Mouse (Mus musculus) stomach, embryonic 14.5 days (tissue): ENCODE data around the gene Syngr2. TPM values are rescaled to one million over a fixed set of nuclear protein-coding genes. Genes with fewer than 3 reads are reported as not detected.

ENCODE experiments used
- ATAC-seq: fragments of 200-750 bp; cut with Nextera tagmentation; 2 replicates; pipeline ENCODE4 v1.8.0; 2017; ENCODE audit warnings: low read depth, moderate TSS enrichment; ENCODE audit not compliant: insufficient number of reproducible peaks, insufficient read depth, low FRiP score
- H3K27ac ChIP-seq: fragments of 300-500 bp; sonication (generic); 2 replicates; pipeline ENCODE4 v1.5.1; 2014; ENCODE audit warnings: mild to moderate bottlenecking, low read length, moderate library complexity, mixed read lengths
- H3K27me3 ChIP-seq: fragments of 300-500 bp; sonication (generic); 2 replicates; pipeline ENCODE4 v1.6.1; 2014; ENCODE audit warnings: low read length, control low read depth, mixed read lengths; ENCODE audit not compliant: control insufficient read depth, insufficient read depth
- H3K36me3 ChIP-seq: fragments of 300-500 bp; sonication (generic); 2 replicates; pipeline ENCODE4 v1.6.1; 2014; ENCODE audit warnings: mild to moderate bottlenecking, control low read depth, low read length, moderate library complexity, mixed read lengths; ENCODE audit not compliant: control insufficient read depth, insufficient read depth
- H3K4me1 ChIP-seq: fragments of 300-500 bp; sonication (generic); 2 replicates; pipeline ENCODE4 v1.6.1; 2014; ENCODE audit warnings: low read length, control low read depth, mixed read lengths; ENCODE audit not compliant: control insufficient read depth, insufficient read depth
- H3K4me2 ChIP-seq: fragments of 300-500 bp; sonication (generic); replicated peaks from 2 replicates; pipeline ENCODE4 v1.6.1; 2014; ENCODE audit warnings: low read depth, low read length, control low read depth
- H3K4me3 ChIP-seq: fragments of 300-500 bp; sonication (generic); 2 replicates; pipeline ENCODE4 v1.5.1; 2014; ENCODE audit warnings: low read depth, low read length, control low read depth
- H3K9ac ChIP-seq: fragments of 300-500 bp; sonication (generic); replicated peaks from 2 replicates; pipeline ENCODE4 v1.6.1; 2014; ENCODE audit warnings: low read depth, mild to moderate bottlenecking, control low read depth, low read length, moderate library complexity, mixed read lengths
- H3K9me3 ChIP-seq: fragments of 300-500 bp; sonication (generic); 2 replicates; pipeline ENCODE4 v1.6.1; 2016; ENCODE audit warnings: low read depth, low read length, control low read depth; ENCODE audit not compliant: control insufficient read depth
- WGBS: fragments of 180-500 bp; shearing (Covaris S2); extraction: QIAGEN DNeasy Blood & Tissue Kit; methylation state at CpG from one replicate; pipeline ENCODE4 v1.1.7; 2014; 5-methylcytosine and 5-hydroxymethylcytosine counted together
- polyA plus RNA-seq: library from polyadenylated mRNA; unstranded; fragments of >200 nt; fragmentation: Nextera tagmentation; extraction: Ambion mirVana; gene quantifications from 2 replicates; pipeline ENCODE4 v1.2.1, GENCODE M21; 2014

The Syngr2 gene
- polyA plus RNA-seq, 1 experiment from 2014 or later: 101 TPM

GRCm38 (mm10) chr11:117860601-117861000 lies 51.1 kb downstream of the Syngr2 start, which contains the start of gene Tmem235:
Tmem235 (plus strand) TSS chr11:117860752.
- no peak within 1 kb of the TSS for H3K27ac ChIP-seq
- H3K36me3 ChIP-seq: peaks cover 19% of the 10 kb centered on the region
- no peak within 1 kb of the TSS for H3K9ac ChIP-seq
- WGBS: 5% methylated on average over 23 of the region's 23 CpGs
- no peaks in the 10 kb centered on the region for H3K9me3 ChIP-seq
- no peak for ATAC-seq
- peaks cover 12% of the 10 kb centered on the region; the same call in 1 of the 2 replicates for H3K27me3 ChIP-seq
- no peak within 1 kb of the TSS for H3K4me3 ChIP-seq
- H3K4me1 ChIP-seq: peaks cover under 1% of the 10 kb centered on the region; the same call in 1 of the 2 replicates
- no peak within 1 kb of the TSS for H3K4me2 ChIP-seq

- no peak overlapping the region for H3K4me2 ChIP-seq
- 35% methylated on average over 11 of the region's 11 CpGs for WGBS
- H3K27me3 ChIP-seq: peaks cover 12% of the 10 kb centered on the region; the same call in 1 of the 2 replicates
- H3K36me3 ChIP-seq: no peaks in the 10 kb centered on the region
- H3K9ac ChIP-seq: no peak overlapping the region
- H3K4me1 ChIP-seq: peaks cover 5% of the 10 kb centered on the region; the same call in 1 of the 2 replicates
- no peaks in the 10 kb centered on the region for H3K9me3 ChIP-seq
- no peak for ATAC-seq
- H3K4me3 ChIP-seq: no peak overlapping the region
- no peak overlapping the region for H3K27ac ChIP-seq
These were observed 53.8 kb downstream of the Syngr2 start for GRCm38 (mm10) chr11:117863174-117863856.

Other genes with a start within 250 kb of the Syngr2 start
- 15.5 TPM in 2 replicates for gene Tnrc6c, start 155.4 kb upstream of the Syngr2 start, polyA plus RNA-seq
- 1.7 and 3.1 TPM in 2 replicates for gene Tmc8, start 27.6 kb upstream of the Syngr2 start, polyA plus RNA-seq
- gene Tmc6, start 27.5 kb upstream of the Syngr2 start, polyA plus RNA-seq: 23.0 and 24.3 TPM in 2 replicates
- gene 6030468B19Rik, start 12.0 kb upstream of the Syngr2 start, polyA plus RNA-seq: 0.23 TPM in 1 of 2 replicates, not detected in the other
- gene Gm20708, start within 50 bp of the Syngr2 start, polyA plus RNA-seq: 1.1 TPM in 1 of 2 replicates, not detected in the other
- gene Afmid, start 16.3 kb downstream of the Syngr2 start, polyA plus RNA-seq: 6.4 and 7.1 TPM in 2 replicates
- gene Tk1, start 16.4 kb downstream of the Syngr2 start, polyA plus RNA-seq: 133 and 149 TPM in 2 replicates
- gene Birc5, start 39.6 kb downstream of the Syngr2 start, polyA plus RNA-seq: 287 and 307 TPM in 2 replicates
- gene Tmem235, start 51.1 kb downstream of the Syngr2 start, polyA plus RNA-seq: not detected in 2 replicates
- 5.8 and 6.4 TPM in 2 replicates for gene Tha1, start 63.8 kb downstream of the Syngr2 start, polyA plus RNA-seq
- 9.2 and 11.5 TPM in 2 replicates for gene Socs3, start 160.4 kb downstream of the Syngr2 start, polyA plus RNA-seq
- gene Pgs1, start 176.6 kb downstream of the Syngr2 start, polyA plus RNA-seq: 30.6 and 30.8 TPM in 2 replicates